Mouse (Mus musculus) thymus, postnatal 0 days (tissue): ENCODE measurements at regions not wholly inside any gene's neighbourhood (a gene's known extent, or its start where the extent isn't known, plus 50 kb on each side); places are given as distances from the start of the nearest gene placed in this dataset.

Experiments
- DNase-seq: peaks from one replicate; pipeline ENCODE4 v3.0.0-alpha.2; 2015; ENCODE audit warnings: low spot score

DNA sequence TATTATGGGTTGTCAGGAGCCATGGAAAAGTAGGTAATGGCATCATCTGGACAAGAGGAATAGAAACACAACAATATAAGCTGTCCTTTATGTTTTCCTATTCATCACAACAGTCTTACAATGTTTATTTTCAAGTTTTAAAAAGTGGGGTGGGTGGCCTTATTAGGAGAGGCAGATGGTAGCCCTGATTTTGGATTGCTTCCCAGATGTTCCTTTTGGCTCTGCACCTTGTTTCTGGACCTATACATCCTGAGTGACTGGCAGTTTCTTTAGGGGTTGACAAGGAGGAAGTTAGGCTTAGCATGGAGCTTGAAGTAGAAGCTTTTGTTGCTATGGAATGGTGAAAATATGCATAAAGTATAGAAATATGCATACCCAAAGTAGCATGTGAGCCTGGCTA, 286.8 kb downstream of the Lmo7 start:
- no peak for DNase-seq

DNA sequence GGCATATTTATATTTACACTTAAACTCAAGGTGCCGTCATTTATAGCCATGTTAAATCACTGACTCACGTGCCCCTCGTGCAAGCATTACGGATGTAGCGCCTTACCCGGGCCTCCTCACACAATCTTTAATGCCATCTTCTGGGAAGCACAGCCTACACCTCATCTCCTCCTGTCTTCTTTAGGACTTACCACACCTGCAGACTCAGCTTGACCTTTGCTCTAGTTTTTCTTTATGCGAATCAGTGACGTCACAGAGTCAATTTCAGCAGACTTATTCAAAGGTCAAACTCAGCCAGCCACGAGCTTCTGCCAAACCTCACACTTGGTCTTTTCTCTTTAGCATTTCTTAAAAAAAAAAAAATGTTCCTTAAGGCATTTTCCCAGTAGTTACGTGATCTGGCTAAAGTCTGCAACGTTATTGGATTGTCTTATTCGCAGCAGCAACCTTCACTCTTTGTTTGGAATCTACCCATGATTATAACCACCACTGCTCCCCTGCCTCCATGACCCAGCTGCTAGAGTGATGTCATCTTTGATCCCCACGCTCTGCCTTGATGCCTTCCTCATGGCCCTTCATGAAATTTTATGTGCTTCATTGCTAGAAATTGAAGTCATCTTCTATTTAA, 285.3 kb downstream of the Lmo7 start:
- no peak for DNase-seq

DNA sequence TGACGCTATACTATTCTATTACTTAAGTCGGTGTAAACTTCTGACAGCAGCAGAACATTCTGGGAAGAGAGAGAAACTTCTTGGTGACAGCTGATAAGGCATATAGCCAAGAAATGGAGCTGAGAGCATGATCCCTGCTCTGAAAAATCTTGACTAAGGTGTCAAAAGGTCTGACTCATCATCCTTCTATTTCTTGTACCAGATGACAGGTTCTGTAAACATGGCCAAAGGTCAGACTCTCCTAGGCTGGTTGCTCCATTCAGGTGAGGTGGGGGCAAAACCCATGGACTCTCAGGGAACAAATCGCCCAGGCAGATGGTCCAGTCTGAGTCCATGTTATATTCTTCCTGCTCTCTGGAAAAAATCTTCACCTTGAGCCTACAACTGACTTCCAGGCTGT, 283.5 kb downstream of the Lmo7 start:
- no peak for DNase-seq

DNA sequence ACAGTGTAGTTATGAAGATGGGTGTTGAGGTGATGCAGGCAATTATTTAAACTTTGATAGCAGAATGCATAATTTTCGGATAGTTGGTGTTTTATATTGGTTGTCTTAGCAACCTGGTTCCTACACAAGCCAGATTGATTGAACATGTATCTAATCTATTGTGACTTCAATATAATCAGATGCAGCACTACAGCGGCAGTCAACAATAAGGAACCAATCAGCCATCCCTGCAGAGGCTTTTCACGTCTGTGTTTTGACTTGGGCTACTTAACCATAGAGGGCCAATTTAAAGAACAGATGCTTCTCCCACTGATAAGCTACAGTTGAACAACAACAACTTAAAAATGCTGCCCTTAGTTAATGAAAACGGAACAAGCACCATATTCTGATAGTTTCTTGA, 267.8 kb downstream of the Lmo7 start:
- DNase-seq = no peak

DNA sequence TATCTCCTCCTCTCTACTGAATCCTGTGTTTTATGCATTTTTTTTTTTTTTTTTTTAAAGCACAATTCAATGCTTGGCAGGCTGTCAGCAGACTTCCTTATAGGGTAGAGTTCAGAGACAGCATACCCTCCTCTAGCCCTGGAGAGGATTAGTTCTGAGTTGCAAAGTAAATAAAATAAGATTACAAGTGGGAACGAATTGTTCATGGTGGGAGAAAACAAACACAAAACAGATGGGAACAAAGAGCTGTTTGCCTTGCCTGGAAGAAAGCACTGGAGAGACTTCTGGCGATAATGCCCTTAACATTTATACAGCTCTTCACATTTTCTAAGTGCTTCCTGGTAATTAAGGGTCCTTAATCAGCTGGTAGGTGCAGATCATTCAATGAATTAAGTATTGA, 254.6 kb downstream of the Lmo7 start:
- no peak for DNase-seq
